Mouse (Mus musculus) kidney, adult 9 months (tissue): ENCODE data around the gene Ms4a7.
A peak's percentile ranks its signal among the peaks of the same experiment; 100 is the strongest.
"Not testable (repeated sequence)": the region's sequence is repeated elsewhere in the genome, so short reads cannot be mapped to it uniquely, and the experiment has no call there.

Experiments
- DNase-seq: peaks from one replicate; pipeline ENCODE4 v3.0.0; 2022

Ms4a7 gene

DNA sequence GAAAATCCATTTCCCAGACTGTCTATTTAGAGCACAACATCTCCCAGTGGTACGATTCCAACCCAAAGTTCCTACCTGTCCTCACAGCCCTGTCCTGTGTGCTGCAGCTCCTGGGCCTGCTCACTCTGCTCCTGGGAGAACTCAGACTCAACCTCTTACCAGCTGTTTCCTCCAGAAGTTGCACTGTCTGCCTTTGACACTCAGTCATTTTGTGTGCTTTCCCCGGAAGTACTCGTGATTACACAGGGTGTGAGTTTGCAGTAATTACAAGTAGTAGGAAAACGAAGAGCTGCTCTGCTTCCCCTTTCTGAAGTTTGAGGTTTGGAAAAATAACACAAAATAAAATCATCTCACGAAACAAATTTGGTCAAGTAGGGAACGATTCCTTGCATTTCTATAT lies at the start of gene Ms4a7:
Gene Ms4a7, minus strand, starts transcription at position 215 of the 400 bp plus-strand sequence.
- no peak for DNase-seq

GRCm38 (mm10) chr19:11376399-11376798 lies 40.5 kb upstream of the Ms4a7 start:
- no peak for DNase-seq

GRCm38 (mm10) chr19:11375273-11375672 lies 39.3 kb upstream of the Ms4a7 start, which contains the start of gene Ms4a4a:
Ms4a4a (plus strand) TSS chr19:11375523.
- no peak for DNase-seq

DNA sequence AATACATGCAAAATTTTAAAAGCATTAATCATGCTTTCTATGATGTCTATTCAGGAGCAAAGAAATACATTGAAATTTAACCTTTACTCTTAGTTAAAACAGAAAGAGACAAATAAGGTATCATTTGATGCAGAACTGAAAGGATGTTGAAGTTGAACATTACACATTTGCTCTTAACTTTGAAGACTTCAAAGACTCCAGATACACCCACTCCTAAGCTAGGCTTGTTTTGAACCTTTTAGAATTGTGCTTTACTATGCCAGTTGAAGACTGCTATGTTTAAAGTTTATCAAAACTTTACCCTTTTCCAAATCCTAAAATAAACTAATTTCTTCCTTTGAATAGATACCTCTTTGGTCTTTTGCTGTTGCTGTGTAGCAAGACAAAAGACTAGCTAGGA lies 35.2 kb upstream of the Ms4a7 start:
- no peak for DNase-seq

DNA sequence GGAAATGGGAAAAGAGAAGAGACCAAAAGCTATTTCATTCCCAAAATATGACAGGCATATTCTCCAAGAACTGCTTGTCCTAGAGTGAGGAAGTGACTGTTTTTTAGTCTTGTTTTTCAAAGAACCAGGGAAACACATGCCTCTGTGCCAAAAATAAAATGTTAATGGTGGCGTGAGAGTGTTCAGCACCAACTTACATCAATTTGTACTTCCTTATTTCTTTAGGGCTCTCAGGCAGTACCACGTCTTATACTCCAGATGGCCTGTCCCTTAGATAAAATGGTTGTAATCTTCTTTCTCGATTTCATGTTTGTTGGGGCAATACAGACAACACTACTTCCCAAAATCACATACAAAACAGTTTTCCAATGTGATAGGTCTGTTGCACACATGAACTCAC lies 32.4 kb upstream of the Ms4a7 start:
- DNase-seq = no peak

GRCm38 (mm10) chr19:11362002-11362401 lies 26.1 kb upstream of the Ms4a7 start:
- no peak for DNase-seq

DNA sequence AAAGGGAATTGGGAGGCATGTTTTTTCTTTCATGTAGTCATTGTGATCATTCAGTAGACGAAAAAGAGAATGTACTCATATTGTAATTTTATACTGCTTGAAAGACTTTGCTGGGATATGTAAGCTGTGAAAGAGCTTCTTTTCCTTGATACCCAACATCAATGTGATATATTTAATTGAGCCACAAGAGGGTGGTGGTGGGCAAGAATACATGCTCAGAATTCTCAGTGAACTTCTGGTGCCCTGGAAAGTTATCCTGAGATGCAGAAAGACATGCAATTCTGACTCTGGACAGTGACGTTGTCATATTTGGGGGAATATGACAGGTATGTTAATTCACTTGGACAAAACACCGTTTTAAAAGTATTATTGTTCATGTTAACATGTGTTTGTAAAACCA lies 24.2 kb upstream of the Ms4a7 start:
- peak; percentile 11 for DNase-seq

DNA sequence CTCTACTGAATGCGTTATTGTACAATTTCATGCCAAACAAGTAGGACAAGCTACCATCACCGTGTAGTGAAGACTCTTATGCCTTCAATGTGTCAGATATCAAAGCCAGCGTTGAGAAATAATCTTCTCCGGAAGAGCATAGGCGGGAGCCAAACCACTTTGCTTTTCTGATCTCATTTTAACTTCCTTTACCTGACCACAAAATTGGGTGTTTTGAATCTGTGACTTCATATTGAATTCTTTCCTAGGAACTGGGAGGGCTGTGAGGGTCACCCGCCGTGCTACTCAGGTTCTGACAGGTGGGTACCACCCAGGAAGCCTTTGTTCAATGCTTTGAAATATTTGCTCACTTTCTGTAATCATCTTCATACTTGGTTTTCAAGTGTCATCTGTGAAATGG lies 19.8 kb upstream of the Ms4a7 start:
- DNase-seq = no peak

- peak; percentile 17 for DNase-seq
Measured at GRCm38 (mm10) chr19:11351878-11352277, 15.9 kb upstream of the Ms4a7 start.

DNA sequence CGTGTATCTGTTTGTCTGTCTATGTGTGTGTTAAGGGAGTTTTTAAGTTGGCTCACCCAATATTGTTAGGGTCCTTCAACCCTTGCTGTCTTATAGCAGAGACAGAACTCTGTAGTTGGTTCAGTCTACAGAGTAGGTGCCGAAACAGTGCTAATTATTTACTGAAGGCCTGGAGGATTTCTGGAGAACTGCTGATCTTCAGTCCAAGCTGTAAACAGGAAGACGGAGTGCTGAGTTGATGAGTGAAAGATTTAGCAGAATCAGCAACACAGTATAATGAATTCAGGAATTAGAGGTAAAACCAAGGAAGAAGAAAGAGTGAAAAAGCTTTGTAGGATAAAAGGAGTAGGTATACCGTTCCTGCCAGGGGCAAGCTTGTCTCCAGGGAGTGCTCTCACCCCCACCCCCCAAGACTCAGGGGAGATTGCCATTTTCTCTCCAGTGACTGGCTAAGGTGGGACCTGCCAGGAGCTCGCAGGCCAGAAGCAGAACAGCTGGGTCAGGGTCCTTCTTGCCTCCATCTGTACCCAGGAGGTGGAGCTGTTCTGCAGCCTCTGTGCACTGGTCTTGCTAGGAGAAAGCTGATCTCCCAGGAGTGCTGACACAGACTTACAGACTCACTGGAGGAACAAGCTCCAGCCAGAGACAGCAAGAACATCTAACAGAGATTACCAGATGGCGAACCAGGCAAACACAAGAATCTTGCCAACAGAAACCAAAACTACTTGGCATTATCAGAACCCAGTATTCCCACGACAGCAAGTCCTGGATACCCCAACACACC lies 13.9 kb upstream of the Ms4a7 start:
- peak; percentile 63 for DNase-seq

DNA sequence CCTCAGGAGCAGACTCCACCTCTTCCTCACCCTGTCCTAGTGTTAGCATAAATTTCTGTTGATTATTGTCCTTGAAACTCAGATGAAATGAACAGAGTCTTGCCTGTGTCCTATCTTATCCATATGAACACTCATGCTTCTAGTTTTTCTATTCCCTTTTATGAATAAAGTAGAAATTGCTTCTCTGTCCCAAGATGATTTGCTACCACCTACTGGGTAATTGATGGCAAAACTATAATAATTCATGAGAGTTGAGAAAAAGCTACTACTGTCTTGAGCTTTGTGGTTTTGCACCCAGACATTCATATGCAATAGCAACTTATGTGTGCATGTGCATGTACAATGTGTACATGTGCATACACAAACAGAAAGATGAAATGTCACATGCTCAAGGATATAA lies 8.0 kb upstream of the Ms4a7 start:
- no peak for DNase-seq

DNA sequence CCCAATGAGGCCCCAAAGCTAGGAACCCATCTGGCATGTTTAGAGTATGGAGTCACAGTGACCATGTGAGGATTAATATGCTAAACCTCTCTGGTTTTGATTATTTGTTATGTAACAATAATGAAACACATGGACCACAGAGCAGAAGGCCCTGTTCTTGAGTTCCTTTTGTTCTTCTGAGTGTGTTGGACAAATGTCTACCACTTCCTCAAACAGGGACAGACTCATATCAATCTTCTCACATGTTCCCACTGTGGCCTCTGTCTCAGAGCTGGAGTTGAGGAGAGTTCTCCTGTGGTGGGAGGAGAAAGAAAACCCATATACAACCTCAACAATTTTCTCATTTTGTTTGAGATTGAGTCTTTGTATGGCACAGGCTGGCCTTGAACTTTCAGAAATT lies 7.2 kb upstream of the Ms4a7 start:
- DNase-seq = no peak

- DNase-seq = no peak
Measured at GRCm38 (mm10) chr19:11321123-11321522, 14.8 kb downstream of the Ms4a7 start.

GRCm38 (mm10) chr19:11316786-11317185 lies 19.2 kb downstream of the Ms4a7 start:
- no peak for DNase-seq

GRCm38 (mm10) chr19:11314354-11314753 lies 21.6 kb downstream of the Ms4a7 start, which contains the start of gene Ms4a14:
Ms4a14 (minus strand) TSS chr19:11314454.
- no peak for DNase-seq

DNA sequence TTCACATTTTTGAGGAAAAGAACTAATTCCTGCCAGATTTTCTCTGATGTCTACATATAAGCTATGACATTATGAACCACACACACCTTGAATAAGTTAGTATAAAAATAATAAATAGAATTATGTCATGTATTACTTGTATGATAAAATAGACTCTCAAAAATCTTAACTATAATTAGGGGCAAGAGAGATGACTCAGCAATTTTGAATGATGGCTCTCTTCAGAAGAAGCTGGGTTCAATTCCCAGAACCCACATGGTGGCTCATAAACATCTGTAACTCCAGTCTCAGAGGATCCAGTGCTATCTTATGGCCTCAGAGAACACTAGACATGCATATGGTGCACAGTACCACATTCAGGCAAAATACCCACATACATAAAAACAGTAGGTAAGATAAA lies 27.1 kb downstream of the Ms4a7 start:
- no peak for DNase-seq

GRCm38 (mm10) chr19:11299529-11299928 lies 36.4 kb downstream of the Ms4a7 start:
- DNase-seq = not testable (repeated sequence)

GRCm38 (mm10) chr19:11298939-11299338 lies 37.0 kb downstream of the Ms4a7 start:
- no peak for DNase-seq

- not testable (repeated sequence) for DNase-seq
Measured at GRCm38 (mm10) chr19:11293616-11294015, 42.3 kb downstream of the Ms4a7 start.

- no peak for DNase-seq
Measured at GRCm38 (mm10) chr19:11292990-11293389, 43.0 kb downstream of the Ms4a7 start.

DNA sequence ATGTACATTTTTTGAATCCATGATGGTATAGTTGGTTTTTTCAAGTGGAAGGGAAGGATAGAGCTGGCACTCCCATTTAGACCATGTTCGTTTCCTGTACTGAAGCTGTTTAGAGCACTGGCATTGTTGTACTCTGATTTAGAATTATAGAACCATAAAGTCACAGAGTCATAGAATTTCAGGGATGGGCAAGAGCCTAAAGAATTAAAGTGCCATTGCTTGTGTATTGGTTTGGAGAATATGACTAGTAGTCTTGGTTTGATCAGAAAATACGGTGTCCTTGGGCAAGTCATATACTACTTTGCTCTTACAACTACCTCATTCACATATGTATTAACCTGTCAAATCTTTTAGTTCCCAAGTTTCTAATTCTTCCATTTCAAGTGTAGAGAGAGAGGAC lies 52.2 kb downstream of the Ms4a7 start, which contains the start of gene Ms4a5:
Gene Ms4a5, minus strand, starts transcription at position 101 of the 400 bp plus-strand sequence.
- no peak for DNase-seq

DNA sequence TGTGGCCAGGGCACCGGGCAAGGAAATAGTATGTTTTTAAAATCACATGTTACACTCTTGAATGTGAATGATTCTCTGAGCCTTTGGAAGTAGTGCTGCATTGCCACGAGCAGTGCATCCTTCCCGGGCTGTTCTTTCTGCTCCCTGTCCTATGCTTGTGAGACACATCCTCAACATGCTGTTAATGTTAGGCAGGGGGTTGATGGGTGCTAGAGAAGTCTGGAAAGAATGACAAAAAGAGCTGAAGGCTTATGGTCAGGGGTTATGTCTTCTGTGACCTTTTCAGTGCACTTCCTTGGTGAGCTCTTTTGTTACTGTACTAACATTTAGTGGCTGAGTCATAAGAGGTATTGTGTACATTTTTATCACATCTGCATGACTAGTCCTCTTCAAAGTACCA lies 55.7 kb downstream of the Ms4a7 start:
- DNase-seq = no peak

- no peak for DNase-seq
Measured at GRCm38 (mm10) chr19:11276431-11276830, 59.5 kb downstream of the Ms4a7 start.
